Mouse (Mus musculus) bone marrow macrophage, adult 2 months (primary cell): ENCODE data around the gene Psg22.
"Not testable (repeated sequence)": the region's sequence is repeated elsewhere in the genome, so short reads cannot be mapped to it uniquely, and the experiment has no call there.

ENCODE experiments used
- CTCF ChIP-seq: IDR thresholded peaks from 2 replicates; pipeline ENCODE4 v1.5.1; 2012; ENCODE audit warnings: low read depth, mild to moderate bottlenecking, low read length, moderate library complexity
- POLR2A ChIP-seq: IDR thresholded peaks from 2 replicates; pipeline ENCODE4 v1.6.1; 2012; ENCODE audit warnings: mild to moderate bottlenecking, low read depth, low read length, borderline replicate concordance

DNA sequence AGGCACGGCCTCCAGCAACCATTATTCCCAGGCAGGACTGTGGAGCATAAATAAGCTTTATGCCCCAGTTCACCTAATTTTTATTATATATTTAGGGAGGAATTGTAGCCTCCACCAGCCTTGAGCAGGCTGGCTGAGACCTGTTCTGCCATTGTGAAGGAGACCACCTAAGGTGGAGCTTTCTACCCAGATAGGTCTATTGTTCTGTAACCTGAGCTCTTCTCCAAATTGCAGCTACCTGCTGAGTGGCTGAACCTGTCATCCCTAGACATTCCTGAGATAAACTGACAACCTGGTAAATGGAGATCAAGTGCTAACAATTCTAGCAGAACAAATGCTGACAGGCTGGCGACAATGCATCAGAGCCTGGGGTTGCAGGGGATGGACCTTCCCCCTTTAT is 45.0 kb downstream of the Psg22 start:
- TF ChIP-seq POLR2A, CTCF: not testable (repeated sequence)
